Mouse (Mus musculus) c-Kit-positive CD71-negative TER-119-negative erythroid progenitor cells, embryonic 14.5 days (primary cell): Measurements from ENCODE around the gene Mcm2.

ENCODE experiments used
- DNase-seq: peaks from one replicate; pipeline ENCODE4 v3.0.0-alpha.2; 2013; ENCODE audit warnings: low read depth

Gene Mcm2

GRCm38 (mm10) chr6:88889410-88890042 is 9.1 kb downstream of the Mcm2 start:
- no peak for DNase-seq

GRCm38 (mm10) chr6:88886417-88886967 is 12.1 kb downstream of the Mcm2 start:
- no peak for DNase-seq

- DNase-seq, result no peak
These were observed 12.8 kb downstream of the Mcm2 start for GRCm38 (mm10) chr6:88885644-88886416.

- no peak for DNase-seq
These were observed 13.9 kb downstream of the Mcm2 start for GRCm38 (mm10) chr6:88884690-88885089.

GRCm38 (mm10) chr6:88884195-88884594 is 14.4 kb downstream of the Mcm2 start:
- DNase-seq, result no peak

GRCm38 (mm10) chr6:88881334-88881733 is 17.2 kb downstream of the Mcm2 start:
- DNase-seq, result no peak

- no peak for DNase-seq
These were observed 19.1 kb downstream of the Mcm2 start for GRCm38 (mm10) chr6:88879471-88879870.

- no peak for DNase-seq
These were observed 23.6 kb downstream of the Mcm2 start, which contains the start of gene Podxl2 for GRCm38 (mm10) chr6:88874868-88875508. Gene Podxl2 (minus strand): TSS chr6:88875044.

GRCm38 (mm10) chr6:88873965-88874867 is 24.4 kb downstream of the Mcm2 start:
- no peak for DNase-seq

- no peak for DNase-seq
These were observed 25.8 kb downstream of the Mcm2 start for GRCm38 (mm10) chr6:88872811-88873210.

- DNase-seq, result no peak
These were observed 27.0 kb downstream of the Mcm2 start for GRCm38 (mm10) chr6:88871546-88871945.

- no peak for DNase-seq
These were observed 28.0 kb downstream of the Mcm2 start for GRCm38 (mm10) chr6:88870594-88870993.

- no peak for DNase-seq
These were observed 29.1 kb downstream of the Mcm2 start for GRCm38 (mm10) chr6:88869459-88869858.

GRCm38 (mm10) chr6:88865704-88866103 is 32.9 kb downstream of the Mcm2 start:
- no peak for DNase-seq

GRCm38 (mm10) chr6:88860914-88861313 is 37.7 kb downstream of the Mcm2 start:
- peak; percentile 65 for DNase-seq

GRCm38 (mm10) chr6:88858341-88858740 is 40.2 kb downstream of the Mcm2 start:
- DNase-seq, result no peak

GRCm38 (mm10) chr6:88857830-88858229 is 40.8 kb downstream of the Mcm2 start:
- DNase-seq, result no peak

- no peak for DNase-seq
These were observed 41.3 kb downstream of the Mcm2 start for GRCm38 (mm10) chr6:88857249-88857648.

- peak; percentile 81 for DNase-seq
These were observed 42.9 kb downstream of the Mcm2 start for GRCm38 (mm10) chr6:88855636-88856035.

- no peak for DNase-seq
These were observed 44.1 kb downstream of the Mcm2 start for GRCm38 (mm10) chr6:88854509-88854908.

GRCm38 (mm10) chr6:88850034-88850433 is 48.5 kb downstream of the Mcm2 start:
- DNase-seq, result no peak

- DNase-seq, result no peak
These were observed 49.3 kb downstream of the Mcm2 start for GRCm38 (mm10) chr6:88849270-88849669.
